Mouse (Mus musculus): Measurements from ENCODE around the gene Gm12216. TPM values are rescaled to one million over a fixed set of nuclear protein-coding genes. Genes with fewer than 3 reads are reported as not detected.
A peak's percentile ranks its signal among the peaks of the same experiment; 100 is the strongest.

Gm12216 gene
- total RNA-seq, 2 experiments from 2014 or later = 0.32 to 1.6 TPM

DNA sequence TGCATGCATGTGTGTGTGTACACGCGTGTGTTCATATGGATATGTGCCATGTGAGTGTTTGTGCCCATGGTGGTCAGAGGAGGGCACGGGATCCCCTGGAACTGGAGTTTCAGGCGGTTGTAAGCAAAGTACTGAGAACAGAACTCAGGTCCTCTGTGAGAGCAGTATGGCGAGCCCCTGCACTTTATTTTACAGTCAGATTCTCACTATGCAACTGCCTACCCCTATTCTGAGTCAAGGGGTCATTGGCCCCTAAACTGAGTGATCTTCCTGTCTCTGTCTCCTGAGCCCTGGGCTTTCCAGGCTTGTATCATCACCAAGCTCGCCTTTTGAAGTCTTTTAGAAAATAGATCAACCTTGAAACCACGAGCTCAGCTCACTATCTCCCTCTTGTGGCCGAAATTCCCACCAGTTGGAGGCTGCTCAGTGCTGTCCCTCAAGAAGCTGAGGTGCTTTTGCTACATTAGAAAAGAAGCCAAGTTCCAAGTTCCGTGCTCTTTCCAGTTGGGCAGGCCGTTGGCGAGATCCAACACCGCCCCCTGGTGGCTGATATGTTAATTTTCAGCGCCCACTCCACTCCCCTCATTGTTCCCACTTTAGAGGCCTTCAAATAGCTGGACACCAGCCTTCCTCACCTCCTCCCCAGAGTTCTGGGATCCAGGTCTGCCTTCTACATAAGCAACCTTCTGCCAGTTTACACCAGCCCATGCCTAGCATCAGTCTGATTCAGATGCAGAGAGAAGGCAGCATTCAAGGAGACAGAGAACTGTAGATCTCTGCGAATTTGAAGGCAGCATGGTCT is 122.1 kb downstream of the Gm12216 start:
- peak; percentile 86 for DNase-seq

DNA sequence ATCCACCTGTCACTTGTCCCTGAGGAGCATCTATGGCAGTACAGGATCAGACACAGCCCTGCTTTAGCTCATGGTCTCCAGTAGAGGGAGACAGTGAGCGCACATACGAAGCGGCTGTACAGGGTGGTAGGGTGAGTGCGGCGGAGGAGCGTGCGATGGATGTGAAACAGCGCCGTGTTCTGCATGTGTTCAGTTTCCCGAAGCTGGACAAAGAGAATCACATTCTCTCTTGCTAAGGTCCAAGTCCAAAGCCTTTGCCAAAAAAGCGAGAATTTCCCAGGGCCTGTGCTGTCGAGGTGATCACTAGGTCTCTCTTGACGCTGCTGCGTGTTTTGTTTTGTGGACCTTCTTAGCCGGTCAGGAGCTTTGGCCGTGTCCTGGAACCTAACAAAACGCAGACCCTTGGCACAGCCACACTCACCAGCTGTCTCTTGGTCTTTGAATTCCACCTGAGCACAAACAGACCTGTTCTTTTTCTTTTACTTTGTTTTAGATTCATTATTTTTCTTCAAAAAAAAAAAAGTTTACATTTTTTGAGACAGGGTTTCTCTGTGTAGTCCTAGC is 123.3 kb downstream of the Gm12216 start:
- peak; percentile 71 for DNase-seq

DNA sequence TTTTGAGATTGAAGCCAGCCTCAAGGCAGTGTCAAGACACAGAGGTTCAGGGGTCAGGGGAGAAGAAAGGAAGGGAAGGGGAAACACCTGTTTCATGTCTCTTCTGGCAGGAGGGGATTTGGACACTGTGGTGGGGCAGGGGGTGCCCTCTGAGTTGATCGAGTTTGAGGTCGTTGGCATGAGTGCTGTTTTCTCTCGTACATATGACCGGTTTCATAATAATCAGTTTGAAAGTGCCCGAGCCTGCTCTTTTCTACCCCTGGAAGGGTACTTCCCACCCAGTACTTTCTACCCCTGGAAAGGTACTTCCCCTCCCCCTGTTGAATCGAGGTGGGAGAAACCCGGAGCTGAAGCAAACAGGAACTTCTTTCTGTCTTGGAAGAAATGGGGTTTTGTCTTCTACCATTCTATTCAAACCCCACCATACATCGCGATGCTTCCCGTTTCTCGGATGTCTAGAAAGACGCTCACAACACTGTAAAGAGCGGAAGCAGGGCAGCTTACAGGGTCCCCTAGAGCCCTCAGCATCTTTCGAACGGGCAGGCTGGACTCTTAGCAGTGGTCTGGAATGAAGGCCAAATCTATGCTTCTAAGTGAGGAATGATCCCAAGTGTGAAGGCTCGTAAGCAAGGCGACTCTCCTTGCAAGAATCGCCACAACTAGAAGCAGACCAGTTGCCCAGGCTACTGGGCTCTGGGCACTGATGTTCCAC is 123.9 kb downstream of the Gm12216 start:
- no peak for DNase-seq

DNA sequence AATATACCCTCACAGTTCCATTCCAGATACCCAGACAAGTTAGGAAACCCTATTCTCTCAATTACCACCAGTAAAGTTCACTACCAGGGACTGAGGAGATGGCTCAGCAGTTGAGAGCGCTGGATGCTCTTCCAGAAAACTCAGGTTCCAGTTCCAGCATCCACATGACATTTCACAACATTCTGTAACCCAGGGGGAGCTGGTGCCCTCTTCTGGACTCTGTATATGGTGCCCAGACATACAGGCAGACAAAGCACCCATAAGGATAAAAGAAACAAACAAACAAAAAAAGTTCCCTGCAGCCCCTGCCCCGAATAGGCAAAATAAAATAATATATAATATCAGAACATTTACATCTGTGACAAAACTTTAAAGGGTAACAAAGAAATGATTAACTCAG is 124.6 kb downstream of the Gm12216 start:
- DNase-seq = no peak

DNA sequence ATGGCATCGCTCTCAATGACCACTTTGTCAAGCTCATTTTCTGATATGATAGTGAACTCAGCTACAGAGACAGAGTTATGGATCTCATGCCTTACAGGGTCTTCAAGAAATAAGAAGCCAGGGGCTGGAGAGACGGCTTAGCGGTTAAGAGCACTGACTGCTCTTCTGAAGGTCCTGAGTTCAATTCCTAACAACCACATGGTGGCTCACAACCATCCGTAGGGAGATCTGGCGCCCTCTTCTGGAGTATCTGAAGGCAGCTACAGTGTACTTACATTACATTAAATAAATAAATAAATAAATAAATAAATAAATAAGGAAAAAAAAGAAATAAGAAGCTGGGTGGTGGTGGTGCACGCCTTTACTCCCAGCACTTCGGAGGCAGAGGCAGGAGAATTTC is 125.2 kb downstream of the Gm12216 start:
- DNase-seq = no peak

Small RNA genes within 50 kb of the gene (microRNA-seq; reads per million reads assigned to microRNA genes)
- gene Mir7671 = 0 reads per million in 2 experiments

Other genes starting within 250 kb of the Gm12216 start
- gene Il4, start 240.6 kb downstream of the Gm12216 start, total RNA-seq (2021) = not detected
- gene Il13, start 224.6 kb downstream of the Gm12216 start, total RNA-seq (2021) = not detected
- gene Rad50, start 151.9 kb downstream of the Gm12216 start, total RNA-seq (2021) = 10 to 100 TPM; 13.0 to 13.5 TPM
- not detected for gene Il5, start 138.5 kb downstream of the Gm12216 start, total RNA-seq (2021)
- 10 to 100 TPM; 11.8 to 12.2 TPM for gene Irf1, start 89.2 kb downstream of the Gm12216 start, total RNA-seq (2021)
- gene Gm17334, start 86.1 kb downstream of the Gm12216 start, total RNA-seq (2021) = not detected
- 10 to 100 TPM; 13.3 to 15.0 TPM for gene Slc22a5, start 32.4 kb upstream of the Gm12216 start, total RNA-seq (2021)
- gene Slc22a21, start 121.1 kb upstream of the Gm12216 start, total RNA-seq (2021) = 1 to 10 TPM; 1.9 to 2.4 TPM
- gene Slc22a4, start 168.8 kb upstream of the Gm12216 start, total RNA-seq (2021) = 1 to 10 TPM in 1 of 2 experiments, under 1 TPM in 1; 0.86 to 1.4 TPM
- 10 to 100 TPM; 25.4 to 26.8 TPM for gene Pdlim4, start 209.8 kb upstream of the Gm12216 start, total RNA-seq (2021)
- 10 to 100 TPM; 24.6 to 28.1 TPM for gene P4ha2, start 240.8 kb upstream of the Gm12216 start, total RNA-seq (2021)

All from heart, postnatal 4 days (tissue).